Mouse (Mus musculus) frontal cortex, adult (tissue): ENCODE measurements around the gene St8sia1.
A peak's percentile ranks its signal among the peaks of the same experiment; 100 is the strongest.

Experiments
- ATAC-seq: cut with Nextera tagmentation; 2 replicates; pipeline ENCODE4 v1.9.2; 2017; ENCODE audit warnings: mild to moderate bottlenecking, moderate library complexity, mixed read lengths; ENCODE audit not compliant: low TSS enrichment

The St8sia1 gene

DNA sequence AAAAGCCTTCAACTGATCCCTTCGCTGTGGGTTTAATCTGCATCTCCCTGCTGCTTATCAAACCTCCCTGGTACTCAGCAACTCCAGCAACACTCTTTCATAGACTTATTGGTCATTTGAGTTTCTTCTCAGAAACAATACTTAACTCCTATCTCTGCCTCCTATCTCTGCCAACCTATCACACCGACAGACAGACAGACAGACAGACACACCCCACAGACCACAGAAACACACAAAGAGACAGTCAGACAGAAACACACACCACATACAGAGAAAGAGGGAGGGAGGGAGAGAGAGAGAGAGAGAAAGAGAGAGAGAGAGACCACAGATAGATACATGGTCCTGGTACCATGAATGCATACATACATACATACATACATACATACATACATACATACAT, 18.8 kb downstream of the St8sia1 start:
- no peak for ATAC-seq

DNA sequence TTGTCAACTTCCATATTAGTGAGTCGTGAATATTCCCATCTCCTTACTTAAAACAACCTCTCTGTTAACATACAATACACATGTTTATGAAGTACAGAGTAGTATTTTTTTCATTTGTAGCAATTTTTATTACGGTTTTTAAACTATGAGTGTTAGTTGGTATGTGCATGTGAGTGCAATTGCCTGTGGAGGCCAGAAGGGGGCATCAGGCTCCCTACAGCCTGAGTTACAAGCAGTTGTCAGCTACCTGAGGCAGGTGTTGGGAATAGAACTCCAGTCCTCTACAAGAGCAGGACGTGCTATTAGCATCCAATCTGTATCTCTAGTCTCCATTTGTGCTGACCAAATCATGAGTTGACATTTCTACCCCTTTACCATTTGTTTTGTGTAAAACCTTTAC, 19.8 kb downstream of the St8sia1 start:
- no peak for ATAC-seq

DNA sequence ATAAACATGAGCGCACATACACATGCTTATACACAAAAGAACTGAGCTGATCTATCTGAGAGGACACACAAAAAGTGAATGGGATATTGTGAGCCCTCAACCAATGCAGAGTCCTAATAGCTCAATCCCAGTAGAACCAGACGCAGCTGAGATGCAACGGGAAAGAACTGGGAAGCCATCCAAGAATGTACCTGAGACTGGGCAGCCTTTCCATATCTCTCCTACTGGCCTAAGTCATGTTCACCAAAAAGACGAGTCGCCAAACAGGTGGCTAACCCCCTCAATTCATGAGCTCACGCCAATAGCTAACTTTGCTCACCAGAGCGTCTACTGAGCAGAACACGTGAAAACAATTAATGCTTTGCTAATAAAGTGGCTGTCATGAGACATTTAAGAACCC, 20.8 kb downstream of the St8sia1 start:
- ATAC-seq, result no peak

- no peak for ATAC-seq
Observed at GRCm38 (mm10) chr6:142941596-142942381, 22.5 kb downstream of the St8sia1 start.

DNA sequence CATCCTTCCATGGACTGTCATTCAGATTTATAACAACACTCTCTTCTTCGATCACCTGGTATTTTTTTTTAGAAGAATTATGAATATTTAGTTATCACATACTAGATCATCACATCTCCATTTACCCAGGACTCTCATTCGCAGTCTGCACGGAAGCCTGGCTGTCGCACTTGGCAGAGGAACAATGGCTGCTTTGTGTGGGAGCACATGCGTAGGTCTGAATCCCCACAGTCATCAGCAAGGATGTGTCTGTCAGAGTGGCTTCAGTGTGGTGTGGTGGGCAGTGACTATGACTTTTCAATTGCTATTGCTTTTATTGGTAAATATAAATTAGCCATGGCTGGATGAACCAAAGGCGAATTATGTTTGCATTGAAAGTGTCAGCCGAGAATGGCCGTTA, 23.2 kb downstream of the St8sia1 start:
- ATAC-seq, result peak; percentile 76

GRCm38 (mm10) chr6:142938549-142939345, 25.5 kb downstream of the St8sia1 start:
- ATAC-seq, result no peak

DNA sequence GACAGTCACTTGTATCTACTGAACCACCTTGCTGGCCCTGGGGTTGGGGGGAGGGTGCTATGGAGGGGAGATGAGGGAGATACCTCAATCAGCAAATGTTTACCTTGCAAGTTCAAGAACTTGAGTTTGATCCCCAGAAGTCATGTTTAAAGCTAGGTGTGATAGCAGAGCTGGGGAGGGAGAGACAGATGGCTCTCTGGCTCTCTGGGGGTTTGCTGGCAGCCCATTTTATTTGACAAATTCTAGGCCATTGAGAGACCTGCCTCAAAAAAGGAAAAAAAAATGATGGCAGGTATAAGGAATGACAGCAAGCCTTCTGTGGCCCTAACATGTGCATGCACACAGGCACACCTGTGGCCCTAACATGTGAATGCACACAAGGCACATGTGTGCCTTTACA, 26.2 kb downstream of the St8sia1 start:
- ATAC-seq, result no peak

GRCm38 (mm10) chr6:142932582-142932981, 31.7 kb downstream of the St8sia1 start:
- no peak for ATAC-seq

DNA sequence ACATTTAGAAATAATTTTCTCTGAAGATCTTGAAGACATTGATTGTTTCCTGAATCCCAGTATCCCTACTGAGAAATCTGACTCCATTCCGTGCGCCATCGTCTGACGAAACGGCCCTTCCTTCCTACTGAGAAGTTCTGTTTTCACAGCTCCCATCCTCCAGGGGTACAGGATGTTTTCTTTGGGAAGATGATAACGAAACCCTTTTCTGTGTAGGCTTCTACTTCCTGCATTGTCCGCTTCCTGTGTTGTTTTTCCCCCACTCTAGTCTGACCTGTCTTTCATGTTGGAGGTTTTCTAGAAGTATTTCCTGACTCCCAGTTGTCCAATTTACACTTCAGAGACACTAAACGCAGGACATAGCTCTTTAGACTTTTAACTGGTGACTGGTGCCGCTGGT, 32.1 kb downstream of the St8sia1 start:
- ATAC-seq, result no peak

- ATAC-seq, result peak; percentile 84
Observed at GRCm38 (mm10) chr6:142928551-142929309, 35.5 kb downstream of the St8sia1 start.

GRCm38 (mm10) chr6:142926901-142927605, 37.2 kb downstream of the St8sia1 start:
- no peak for ATAC-seq

- no peak for ATAC-seq
Observed at GRCm38 (mm10) chr6:142925921-142926320, 38.3 kb downstream of the St8sia1 start.

DNA sequence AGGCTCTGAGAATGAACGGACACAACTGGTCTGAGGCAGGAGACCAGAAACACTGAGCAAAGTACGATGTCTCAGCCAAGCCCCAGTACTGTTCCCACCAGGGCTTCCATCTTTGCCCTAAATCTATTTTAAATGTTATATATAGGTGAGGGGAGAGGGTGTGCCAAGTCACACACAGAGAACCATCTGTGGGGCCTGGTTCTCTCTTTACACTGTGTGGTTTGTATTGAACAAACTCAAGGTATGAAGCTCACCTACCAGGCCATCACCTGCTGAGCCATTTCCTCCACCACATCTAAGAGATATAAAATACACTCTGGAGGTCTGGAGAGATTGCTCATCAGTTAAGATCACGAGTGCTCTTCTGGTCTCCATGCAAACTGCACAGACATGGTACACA, 38.9 kb downstream of the St8sia1 start:
- ATAC-seq, result no peak

DNA sequence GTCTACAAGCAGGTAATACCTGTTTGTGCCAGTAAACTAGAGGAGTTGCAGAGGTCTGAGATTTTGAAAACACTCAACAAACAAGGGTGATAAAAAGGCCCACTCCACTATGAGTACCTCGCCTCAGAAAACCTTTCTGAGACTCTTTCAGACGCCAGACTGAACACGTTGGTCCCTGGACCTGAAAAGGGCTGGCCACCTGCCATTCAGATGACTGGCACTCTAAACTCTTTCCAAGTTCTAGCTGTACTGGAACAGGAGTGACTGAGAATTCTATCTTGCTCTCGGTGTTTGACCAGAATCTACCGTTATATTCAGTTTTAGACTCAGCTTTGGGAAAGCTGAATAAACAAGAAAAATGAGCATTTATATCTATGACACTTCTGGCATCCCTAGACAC, 43.4 kb downstream of the St8sia1 start:
- no peak for ATAC-seq

- ATAC-seq, result no peak
Observed at GRCm38 (mm10) chr6:142918691-142919090, 45.6 kb downstream of the St8sia1 start.

DNA sequence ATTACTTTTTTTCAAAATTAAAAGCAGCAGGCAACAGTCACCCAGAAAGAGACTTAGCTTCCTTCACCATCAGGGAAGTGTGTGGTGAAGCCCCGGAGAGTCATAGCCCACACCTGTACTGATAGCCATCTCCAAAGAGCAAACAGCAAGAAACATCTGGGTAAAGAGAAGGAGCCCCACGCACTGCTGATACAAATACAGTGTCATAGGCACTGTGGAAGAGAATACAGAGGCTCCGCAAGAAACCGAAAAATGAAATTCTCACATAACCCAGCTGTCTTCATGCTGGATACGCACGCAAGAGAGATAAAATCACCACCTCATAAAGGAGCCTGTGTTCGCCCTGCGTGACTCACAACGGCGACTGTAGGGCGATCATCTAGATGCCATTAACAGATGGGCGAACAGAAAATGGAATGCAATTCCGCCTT, 46.8 kb downstream of the St8sia1 start:
- no peak for ATAC-seq

DNA sequence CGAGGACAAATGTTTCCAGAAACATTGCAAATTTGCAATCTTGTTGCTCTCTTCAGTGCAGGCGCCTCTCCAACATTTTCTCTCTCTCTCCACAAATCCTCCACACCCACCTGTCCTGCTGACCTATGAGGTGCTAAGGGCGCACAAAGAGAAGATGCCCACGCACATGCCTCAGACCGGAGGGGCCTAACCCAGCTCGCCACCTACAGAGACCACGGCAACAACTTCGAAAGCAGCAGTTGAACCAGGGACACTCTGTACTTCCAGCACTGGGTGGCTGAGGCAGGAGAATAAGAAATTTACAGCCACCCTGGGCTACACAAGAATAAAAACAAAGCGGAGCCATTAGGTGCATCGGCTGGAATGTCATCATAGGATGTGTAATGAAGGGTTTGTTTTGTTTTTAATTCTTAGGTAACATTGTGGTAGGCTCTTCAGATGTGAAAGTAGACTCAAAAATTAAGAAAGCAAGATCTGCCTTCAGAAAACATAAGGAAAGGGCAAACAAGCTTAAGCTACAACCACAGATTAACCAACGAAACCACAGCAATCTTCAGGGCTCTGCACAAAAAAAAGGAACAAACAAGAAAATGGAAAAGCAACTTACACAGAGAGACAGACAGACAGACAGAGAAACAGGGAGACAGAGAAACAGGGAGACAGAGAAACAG, 47.8 kb downstream of the St8sia1 start:
- ATAC-seq, result no peak

GRCm38 (mm10) chr6:142915464-142915863, 48.8 kb downstream of the St8sia1 start:
- ATAC-seq, result peak; percentile 18; the same call in 1 of the 2 replicates

- no peak for ATAC-seq
Observed at GRCm38 (mm10) chr6:142914676-142915075, 49.6 kb downstream of the St8sia1 start.

DNA sequence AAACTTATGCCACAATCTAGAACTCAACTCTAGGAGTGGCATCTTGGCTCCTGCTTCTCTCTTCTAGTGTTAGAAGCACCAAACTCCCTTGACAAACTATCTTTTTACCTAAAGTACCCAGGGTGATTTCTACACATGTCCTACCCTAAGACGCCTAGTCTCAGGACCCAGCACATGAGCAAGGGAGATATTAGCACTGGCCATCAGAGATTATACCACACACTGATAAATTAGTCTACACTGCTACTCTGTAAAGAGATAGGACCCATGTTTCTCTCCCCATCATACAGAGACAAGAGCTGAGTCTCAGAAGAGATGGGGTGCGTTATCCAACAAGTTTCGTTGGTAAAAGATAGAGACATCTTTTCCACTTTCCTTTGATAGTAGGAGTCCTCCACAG, 53.0 kb downstream of the St8sia1 start:
- ATAC-seq, result no peak

GRCm38 (mm10) chr6:142910721-142911120, 53.5 kb downstream of the St8sia1 start:
- ATAC-seq, result no peak
